Mouse (Mus musculus) heart, postnatal 0 days (tissue): ENCODE measurements around the gene Mocs1. TPM values are rescaled to one million over a fixed set of nuclear protein-coding genes. Genes with fewer than 3 reads are reported as not detected.

Experiments
- ATAC-seq: fragments of 200-750 bp; cut with Nextera tagmentation; 2 replicates; pipeline ENCODE4 v1.8.0; 2017; ENCODE audit warnings: low read depth, moderate number of reproducible peaks, moderate library complexity; ENCODE audit not compliant: insufficient read depth
- DNase-seq: peaks from one replicate; pipeline ENCODE4 v3.0.0-alpha.2; 2016; ENCODE audit warnings: low spot score
- H3K27ac ChIP-seq: fragments of 300-500 bp; sonication (generic); 2 replicates; pipeline ENCODE4 v1.5.1; 2014; ENCODE audit warnings: low read depth, mild to moderate bottlenecking
- H3K27me3 ChIP-seq: fragments of 300-500 bp; sonication (generic); 2 replicates; pipeline ENCODE4 v1.6.1; 2014; ENCODE audit warnings: low read length, mixed read lengths; ENCODE audit not compliant: control insufficient read depth, insufficient read depth
- H3K36me3 ChIP-seq: fragments of 300-500 bp; sonication (generic); replicated peaks from 2 replicates; pipeline ENCODE4 v1.6.1; 2014; ENCODE audit warnings: low read length, mixed read lengths; ENCODE audit not compliant: control insufficient read depth, insufficient read depth
- H3K4me1 ChIP-seq: fragments of 300-500 bp; sonication (generic); 2 replicates; pipeline ENCODE4 v1.6.1; 2014; ENCODE audit warnings: antibody characterized with exemption; ENCODE audit not compliant: control insufficient read depth, insufficient read depth
- H3K4me2 ChIP-seq: fragments of 300-500 bp; sonication (generic); 2 replicates; pipeline ENCODE4 v1.6.1; 2014; ENCODE audit warnings: low read depth, mild to moderate bottlenecking, low read length, moderate library complexity
- H3K4me3 ChIP-seq: fragments of 300-500 bp; sonication (generic); 2 replicates; pipeline ENCODE4 v1.5.1; 2014; ENCODE audit warnings: low read depth, low read length
- H3K9ac ChIP-seq: fragments of 300-500 bp; sonication (generic); replicated peaks from 2 replicates; pipeline ENCODE4 v1.6.1; 2014; ENCODE audit warnings: low read depth, low read length, mixed read lengths
- H3K9me3 ChIP-seq: fragments of 300-500 bp; sonication (generic); replicated peaks from 2 replicates; pipeline ENCODE4 v1.6.1; 2016; ENCODE audit warnings: low read length; ENCODE audit not compliant: control insufficient read depth
- CTCF ChIP-seq: IDR thresholded peaks from 2 replicates; pipeline ENCODE4 v1.5.1; 2016; ENCODE audit warnings: antibody characterized with exemption, control low read depth, low read depth
- EP300 ChIP-seq: IDR thresholded peaks from 2 replicates; pipeline ENCODE4 v1.6.1; 2016; ENCODE audit warnings: antibody characterized with exemption, low read depth
- WGBS: fragments of 180-500 bp; shearing (Covaris S2); extraction: QIAGEN DNeasy Blood & Tissue Kit; methylation state at CpG from one replicate; pipeline ENCODE4 v1.1.7; 2014; 5-methylcytosine and 5-hydroxymethylcytosine counted together
- polyA plus RNA-seq: library from polyadenylated mRNA; unstranded; fragments of >200 nt; fragmentation: Nextera tagmentation; extraction: Ambion mirVana; gene quantifications from 2 replicates; pipeline ENCODE4 v1.2.1, GENCODE M21; 2015
- total RNA-seq: library from RNA; depleted of rRNA; stranded (reverse); fragments of >200 nt; gene quantifications from 2 replicates; pipeline ENCODE4 v1.2.3, GENCODE M21; 2014; ENCODE audit warnings: low replicate concordance

The Mocs1 gene
- total and polyA plus RNA-seq, 2 experiments from 2014 or later = 2.8 to 13.1 TPM

DNA sequence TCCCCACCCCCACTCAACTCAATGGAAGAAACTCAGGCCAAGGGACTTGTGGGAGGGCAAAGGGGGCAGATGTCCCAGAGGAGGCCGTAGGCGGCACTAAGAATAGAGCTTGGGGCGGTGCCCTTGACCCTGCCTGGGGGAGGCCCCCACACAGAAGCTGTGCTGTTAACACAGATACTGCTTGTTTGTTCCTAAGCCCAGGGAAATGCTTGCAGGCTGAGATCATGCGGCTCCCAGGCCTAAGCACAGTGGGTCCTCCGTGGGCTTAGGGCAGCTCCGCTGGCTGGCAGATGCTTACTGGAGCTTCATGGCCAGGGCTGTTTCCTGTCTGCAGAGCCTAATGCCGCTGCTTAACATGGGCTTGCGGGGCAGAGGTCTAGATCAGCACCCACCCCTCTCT is 44.5 kb downstream of the Mocs1 start:
- Histone ChIP-seq H3K4me2 (no peak overlapping the region), H3K4me3 (no peak overlapping the region)
- peak; percentile 92 for ATAC-seq

GRCm38 (mm10) chr17:49474051-49474450 is 45.9 kb downstream of the Mocs1 start:
- H3K27ac ChIP-seq = no peak overlapping the region
- DNase-seq (no peak), ATAC-seq (no peak)
- H3K9me3 ChIP-seq = no peaks in the 10 kb centered on the region
- H3K9ac ChIP-seq = no peak overlapping the region
- no peaks in the 10 kb centered on the region for H3K27me3 ChIP-seq
- H3K36me3 ChIP-seq = peaks cover 2% of the 10 kb centered on the region; the same call in 1 of the 2 replicates
- H3K4me2 ChIP-seq = no peak overlapping the region
- 74% methylated on average over 4 of the region's 4 CpGs for WGBS
- no peak overlapping the region for H3K4me3 ChIP-seq
- H3K4me1 ChIP-seq = peaks cover 19% of the 10 kb centered on the region
- TF ChIP-seq CTCF (no peak), EP300 (no peak)

More for the DNA sequence above, 44.5 kb downstream of the Mocs1 start:
- peak overlapping the region; percentile 73 for H3K27ac ChIP-seq
- peak; percentile 77 for DNase-seq
- no peaks in the 10 kb centered on the region; the same call in 1 of the 2 replicates for H3K36me3 ChIP-seq
- no peaks in the 10 kb centered on the region for H3K27me3 ChIP-seq
- WGBS = 2% methylated on average over 8 of the region's 8 CpGs
- H3K4me1 ChIP-seq = peaks cover 19% of the 10 kb centered on the region
- TF ChIP-seq EP300 (no peak), CTCF (no peak)
- no peaks in the 10 kb centered on the region for H3K9me3 ChIP-seq
- H3K9ac ChIP-seq = 0 out of 2 replicates have a peak overlapping the region, but pooled peaks have one; percentile 15

DNA sequence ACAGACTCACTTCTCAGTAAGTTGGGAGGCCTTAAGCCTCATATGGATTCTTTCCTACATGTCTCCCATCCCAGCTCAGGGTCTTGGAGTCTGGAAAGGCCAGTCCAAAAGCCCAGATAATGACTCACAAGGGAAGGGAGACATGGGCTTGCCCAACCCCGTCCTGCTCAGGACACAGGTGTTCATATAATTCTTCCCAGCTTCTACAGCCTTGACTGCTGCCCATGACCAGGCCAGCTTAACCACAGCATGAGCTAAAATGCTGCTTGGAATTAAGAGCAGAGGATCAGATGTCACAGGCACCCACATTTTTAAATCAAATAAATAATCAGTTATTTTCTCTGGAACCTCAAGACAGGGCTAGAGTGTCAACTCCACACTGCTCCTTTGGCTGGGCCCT is 47.0 kb downstream of the Mocs1 start:
- no peak for DNase-seq
- H3K9ac ChIP-seq = no peak overlapping the region
- no peak overlapping the region for H3K27ac ChIP-seq
- no peaks in the 10 kb centered on the region for H3K9me3 ChIP-seq
- 84% methylated on average over 1 of the region's 1 CpGs for WGBS
- no peaks in the 10 kb centered on the region for H3K27me3 ChIP-seq
- no peak for ATAC-seq
- no peak overlapping the region for H3K4me3 ChIP-seq
- peaks cover 19% of the 10 kb centered on the region for H3K4me1 ChIP-seq
- H3K36me3 ChIP-seq = peaks cover 3% of the 10 kb centered on the region; the same call in 1 of the 2 replicates
- TF ChIP-seq EP300 (no peak), CTCF (no peak)
- H3K4me2 ChIP-seq = no peak overlapping the region

GRCm38 (mm10) chr17:49477370-49477769 is 49.2 kb downstream of the Mocs1 start:
- peaks cover 18% of the 10 kb centered on the region for H3K4me1 ChIP-seq
- H3K4me3 ChIP-seq = no peak overlapping the region
- H3K36me3 ChIP-seq = peaks cover 3% of the 10 kb centered on the region; the same call in 1 of the 2 replicates
- no peaks in the 10 kb centered on the region for H3K27me3 ChIP-seq
- no peak overlapping the region for H3K9ac ChIP-seq
- H3K9me3 ChIP-seq = no peaks in the 10 kb centered on the region
- ATAC-seq = no peak
- TF ChIP-seq EP300 = no peak
- TF ChIP-seq CTCF = no peak
- no peak for DNase-seq
- no peak overlapping the region for H3K27ac ChIP-seq
- no peak overlapping the region for H3K4me2 ChIP-seq
- WGBS = 55% methylated on average over 4 of the region's 4 CpGs

DNA sequence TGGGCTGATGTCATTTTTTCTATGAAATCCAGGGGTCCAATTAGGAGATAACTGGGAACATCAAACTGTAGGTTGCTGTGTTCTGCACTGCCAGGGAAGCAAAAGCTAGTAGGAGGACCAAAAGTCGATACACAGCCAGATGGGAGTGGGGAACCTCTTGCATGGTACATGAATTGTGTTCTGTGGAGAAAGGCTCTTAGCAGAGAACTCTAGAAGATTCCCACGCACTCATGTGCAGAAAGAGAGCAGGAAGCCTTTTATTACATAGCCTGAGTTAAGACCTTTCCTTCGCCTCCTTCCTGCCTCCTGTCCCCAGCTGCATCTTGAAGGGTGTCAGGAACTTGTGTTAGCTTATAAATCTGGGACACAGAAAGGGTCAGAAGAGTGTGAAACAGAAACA is 53.7 kb downstream of the Mocs1 start:
- H3K9ac ChIP-seq = no peak overlapping the region
- H3K4me2 ChIP-seq = no peak overlapping the region
- no peak for ATAC-seq

DNA sequence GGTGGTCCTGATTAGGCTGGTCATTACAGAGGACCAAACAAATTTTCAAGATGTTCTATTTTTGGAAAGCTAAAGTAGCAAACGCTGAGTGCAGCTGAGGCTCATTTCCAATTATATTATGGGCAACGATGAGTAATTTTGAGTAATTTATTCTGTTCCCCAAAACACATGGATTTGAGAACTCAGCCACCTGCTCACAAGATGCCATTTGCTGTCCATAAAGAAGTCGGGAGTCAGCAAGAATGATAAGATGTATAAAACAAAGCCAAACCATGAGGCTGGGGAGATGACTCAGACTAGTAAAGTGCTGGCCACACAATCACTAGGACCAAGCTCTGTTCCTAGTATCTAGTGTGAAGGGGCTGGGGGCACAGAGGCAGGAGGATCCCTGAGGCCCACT is 56.3 kb downstream of the Mocs1 start:
- Histone ChIP-seq H3K27me3 (no peaks in the 10 kb centered on the region), H3K4me3 (no peak overlapping the region), H3K4me1 (peaks cover 12% of the 10 kb centered on the region), H3K36me3 (no peaks in the 10 kb centered on the region; the same call in 1 of the 2 replicates), H3K9ac (no peak overlapping the region), H3K9me3 (no peaks in the 10 kb centered on the region), H3K27ac (no peak overlapping the region), H3K4me2 (no peak overlapping the region)
- WGBS = 37% methylated on average over 3 of the region's 3 CpGs
- ATAC-seq (no peak), DNase-seq (no peak)
- no peak for TF ChIP-seq CTCF
- no peak for TF ChIP-seq EP300

More for the DNA sequence above, 53.7 kb downstream of the Mocs1 start:
- Histone ChIP-seq H3K4me3 (no peak overlapping the region), H3K9me3 (no peaks in the 10 kb centered on the region), H3K27ac (no peak overlapping the region), H3K27me3 (no peaks in the 10 kb centered on the region), H3K4me1 (no peaks in the 10 kb centered on the region), H3K36me3 (peaks cover 3% of the 10 kb centered on the region; the same call in 1 of the 2 replicates)
- DNase-seq = no peak
- TF ChIP-seq CTCF (no peak), EP300 (no peak)
- 73% methylated on average over 3 of the region's 3 CpGs for WGBS
